Mouse (Mus musculus): ENCODE data around the gene Pycr1. TPM values are rescaled to one million over a fixed set of nuclear protein-coding genes. Genes with fewer than 3 reads are reported as not detected.

The Pycr1 gene
- polyA plus RNA-seq, 1 experiment from 2014 or later, result 5.7 TPM

GRCm38 (mm10) chr11:120625152-120625775 lies 18.3 kb downstream of the Pycr1 start, which contains the start of gene Sirt7:
Sirt7 (minus strand) TSS chr11:120625240.
- ATAC-seq (ENCODE audit: insufficient read depth), result no peak
- Histone ChIP-seq H3K27me3 (no peaks in the 10 kb centered on the region), H3K4me2 (peak within 1 kb of the TSS; percentile 90), H3K36me3 (replicated peaks) (peaks cover 59% of the 10 kb centered on the region), H3K9ac (peak within 1 kb of the TSS; percentile 93), H3K27ac (replicated peaks) (peak within 1 kb of the TSS; percentile 96), H3K4me1 (replicated peaks) (peaks cover 73% of the 10 kb centered on the region), H3K9me3 (replicated peaks) (no peaks in the 10 kb centered on the region), H3K4me3 (replicated peaks) (peak within 1 kb of the TSS; percentile 93)
- 12% methylated on average over 5 of the region's 5 CpGs for WGBS (ENCODE audit: insufficient replicate concordance)

- H3K9me3 ChIP-seq (replicated peaks), result no peaks in the 10 kb centered on the region
- H3K9ac ChIP-seq, result peak overlapping the region; percentile 93
- peak overlapping the region; percentile 90 for H3K4me2 ChIP-seq
- H3K4me3 ChIP-seq (replicated peaks), result peak overlapping the region; percentile 93
- H3K36me3 ChIP-seq (replicated peaks), result peaks cover 65% of the 10 kb centered on the region
- H3K27me3 ChIP-seq, result no peaks in the 10 kb centered on the region
- H3K27ac ChIP-seq (replicated peaks), result peak overlapping the region; percentile 96
- H3K4me1 ChIP-seq (replicated peaks), result peaks cover 67% of the 10 kb centered on the region
- peak; percentile 64 for ATAC-seq (ENCODE audit: insufficient read depth)
- WGBS (ENCODE audit: insufficient replicate concordance), result 1% methylated on average over 53 of the region's 53 CpGs
These were observed 18.9 kb downstream of the Pycr1 start for GRCm38 (mm10) chr11:120624680-120625111.

GRCm38 (mm10) chr11:120623961-120624679 lies 19.4 kb downstream of the Pycr1 start:
- H3K9ac ChIP-seq, result peak overlapping the region; percentile 93
- no peaks in the 10 kb centered on the region for H3K27me3 ChIP-seq
- H3K4me3 ChIP-seq (replicated peaks), result peak overlapping the region; percentile 93
- H3K36me3 ChIP-seq (replicated peaks), result peaks cover 66% of the 10 kb centered on the region
- H3K27ac ChIP-seq (replicated peaks), result peak overlapping the region; percentile 96
- peak; percentile 82 for ATAC-seq (ENCODE audit: insufficient read depth)
- H3K4me2 ChIP-seq, result peak overlapping the region; percentile 90
- H3K9me3 ChIP-seq (replicated peaks), result no peaks in the 10 kb centered on the region
- whole genome bisulfite sequencing (ENCODE audit: insufficient replicate concordance), result 10% methylated on average over 30 of the region's 30 CpGs
- peaks cover 63% of the 10 kb centered on the region for H3K4me1 ChIP-seq (replicated peaks)

GRCm38 (mm10) chr11:120622805-120623204 lies 20.8 kb downstream of the Pycr1 start:
- no peak overlapping the region for H3K9ac ChIP-seq
- H3K9me3 ChIP-seq (replicated peaks), result no peaks in the 10 kb centered on the region
- WGBS (ENCODE audit: insufficient replicate concordance), result 86% methylated on average over 6 of the region's 6 CpGs
- H3K4me2 ChIP-seq, result 0 out of 2 replicates have a peak overlapping the region, but pooled peaks have one; percentile 90
- H3K36me3 ChIP-seq (replicated peaks), result peaks cover 71% of the 10 kb centered on the region
- H3K4me3 ChIP-seq (replicated peaks), result no peak overlapping the region
- H3K27ac ChIP-seq (replicated peaks), result no peak overlapping the region
- no peaks in the 10 kb centered on the region for H3K27me3 ChIP-seq
- no peak for ATAC-seq (ENCODE audit: insufficient read depth)
- peaks cover 65% of the 10 kb centered on the region for H3K4me1 ChIP-seq (replicated peaks)

GRCm38 (mm10) chr11:120620195-120620594 lies 23.4 kb downstream of the Pycr1 start:
- Histone ChIP-seq H3K36me3 (replicated peaks) (peaks cover 67% of the 10 kb centered on the region), H3K9me3 (replicated peaks) (no peaks in the 10 kb centered on the region), H3K9ac (no peak overlapping the region), H3K4me3 (replicated peaks) (no peak overlapping the region), H3K4me1 (replicated peaks) (peaks cover 61% of the 10 kb centered on the region), H3K27ac (replicated peaks) (no peak overlapping the region), H3K4me2 (no peak overlapping the region), H3K27me3 (no peaks in the 10 kb centered on the region)
- no peak for ATAC-seq (ENCODE audit: insufficient read depth)
- WGBS (ENCODE audit: insufficient replicate concordance), result 88% methylated on average over 14 of the region's 14 CpGs

GRCm38 (mm10) chr11:120618619-120619535 lies 24.7 kb downstream of the Pycr1 start:
- peak overlapping the region; percentile 88 for H3K27ac ChIP-seq (replicated peaks)
- H3K36me3 ChIP-seq (replicated peaks), result peaks cover 79% of the 10 kb centered on the region
- ATAC-seq (ENCODE audit: insufficient read depth), result no peak
- WGBS (ENCODE audit: insufficient replicate concordance), result 90% methylated on average over 25 of the region's 25 CpGs
- H3K27me3 ChIP-seq, result no peaks in the 10 kb centered on the region
- peak overlapping the region; percentile 90 for H3K4me2 ChIP-seq
- peaks cover 56% of the 10 kb centered on the region for H3K4me1 ChIP-seq (replicated peaks)
- H3K4me3 ChIP-seq (replicated peaks), result no peak overlapping the region
- H3K9me3 ChIP-seq (replicated peaks), result no peaks in the 10 kb centered on the region
- H3K9ac ChIP-seq, result peak overlapping the region; percentile 34; the same call in 1 of the 2 replicates

GRCm38 (mm10) chr11:120617519-120618112 lies 26.0 kb downstream of the Pycr1 start, which contains the start of gene Pcyt2:
Pcyt2 (minus strand) TSS chr11:120617936.
- peak; percentile 94 for ATAC-seq (ENCODE audit: insufficient read depth)
- H3K27me3 ChIP-seq, result no peaks in the 10 kb centered on the region
- H3K4me1 ChIP-seq (replicated peaks), result peaks cover 52% of the 10 kb centered on the region
- H3K27ac ChIP-seq (replicated peaks), result peak within 1 kb of the TSS; percentile 88
- peaks cover 79% of the 10 kb centered on the region for H3K36me3 ChIP-seq (replicated peaks)
- H3K9me3 ChIP-seq (replicated peaks), result no peaks in the 10 kb centered on the region
- H3K4me2 ChIP-seq, result peak within 1 kb of the TSS; percentile 90
- WGBS (ENCODE audit: insufficient replicate concordance), result under 1% methylated on average over 56 of the region's 56 CpGs
- peak within 1 kb of the TSS; percentile 78 for H3K9ac ChIP-seq
- H3K4me3 ChIP-seq (replicated peaks), result peak within 1 kb of the TSS; percentile 91

- Histone ChIP-seq H3K4me1 (replicated peaks) (peaks cover 50% of the 10 kb centered on the region), H3K27ac (replicated peaks) (peak overlapping the region; percentile 88), H3K27me3 (no peaks in the 10 kb centered on the region), H3K4me3 (replicated peaks) (peak overlapping the region; percentile 91), H3K4me2 (peak overlapping the region; percentile 90), H3K9ac (peak overlapping the region; percentile 78), H3K9me3 (replicated peaks) (no peaks in the 10 kb centered on the region), H3K36me3 (replicated peaks) (peaks cover 79% of the 10 kb centered on the region)
- ATAC-seq (ENCODE audit: insufficient read depth), result peak; percentile 5; the same call in 1 of the 2 replicates
- 31% methylated on average over 4 of the region's 4 CpGs for WGBS (ENCODE audit: insufficient replicate concordance)
These were observed 26.8 kb downstream of the Pycr1 start for GRCm38 (mm10) chr11:120616617-120617294.

- H3K9ac ChIP-seq, result peak overlapping the region; percentile 27; the same call in 1 of the 2 replicates
- H3K9me3 ChIP-seq (replicated peaks), result no peaks in the 10 kb centered on the region
- peaks cover 79% of the 10 kb centered on the region for H3K36me3 ChIP-seq (replicated peaks)
- no peaks in the 10 kb centered on the region for H3K27me3 ChIP-seq
- peak overlapping the region; percentile 91; the same call in 1 of the 2 replicates for H3K4me3 ChIP-seq (replicated peaks)
- H3K4me1 ChIP-seq (replicated peaks), result peaks cover 50% of the 10 kb centered on the region
- peak overlapping the region; percentile 90 for H3K4me2 ChIP-seq
- peak overlapping the region; percentile 88; the same call in 1 of the 2 replicates for H3K27ac ChIP-seq (replicated peaks)
- WGBS (ENCODE audit: insufficient replicate concordance), result 78% methylated on average over 11 of the region's 11 CpGs
- ATAC-seq (ENCODE audit: insufficient read depth), result no peak
These were observed 27.9 kb downstream of the Pycr1 start for GRCm38 (mm10) chr11:120615606-120616203.

All from liver, embryonic 15.5 days (tissue).